Mouse (Mus musculus) B cell, adult 2 months (primary cell): Measurements from ENCODE around the gene Hoxa6.

ENCODE experiments used
- DNase-seq, 2 experiments: peaks; one replicate each; pipeline ENCODE4 v3.0.0; 2022

Hoxa6 gene

GRCm38 (mm10) chr6:52240389-52241000, 32.0 kb upstream of the Hoxa6 start, which contains the start of gene Hoxa10:
Hoxa10 (minus strand) TSS chr6:52240854.
- peak; percentile 85 to 87 for DNase-seq

- no peak for DNase-seq
Observed at GRCm38 (mm10) chr6:52239625-52240388, 31.3 kb upstream of the Hoxa6 start.

GRCm38 (mm10) chr6:52238976-52239375, 30.5 kb upstream of the Hoxa6 start:
- no peak for DNase-seq

- no peak for DNase-seq
Observed at GRCm38 (mm10) chr6:52238155-52238545, 29.6 kb upstream of the Hoxa6 start.

GRCm38 (mm10) chr6:52237346-52238154, 29.0 kb upstream of the Hoxa6 start:
- no peak for DNase-seq

GRCm38 (mm10) chr6:52236806-52237205, 28.3 kb upstream of the Hoxa6 start:
- no peak for DNase-seq

- DNase-seq, result no peak
Observed at GRCm38 (mm10) chr6:52235866-52236265, 27.3 kb upstream of the Hoxa6 start.

- no peak for DNase-seq
Observed at GRCm38 (mm10) chr6:52235267-52235666, 26.7 kb upstream of the Hoxa6 start.

GRCm38 (mm10) chr6:52234428-52235140, 26.1 kb upstream of the Hoxa6 start:
- DNase-seq, result no peak

- peak in 1 of 2 experiments; percentile 64 for DNase-seq
Observed at GRCm38 (mm10) chr6:52233546-52234427, 25.3 kb upstream of the Hoxa6 start.

- no peak for DNase-seq
Observed at GRCm38 (mm10) chr6:52232984-52233545, 24.5 kb upstream of the Hoxa6 start.

- DNase-seq, result no peak
Observed at GRCm38 (mm10) chr6:52232568-52232965, 24.0 kb upstream of the Hoxa6 start.

- no peak for DNase-seq
Observed at GRCm38 (mm10) chr6:52231885-52232567, 23.5 kb upstream of the Hoxa6 start.

- no peak for DNase-seq
Observed at GRCm38 (mm10) chr6:52230516-52231165, 22.1 kb upstream of the Hoxa6 start, which contains the start of gene Hoxa9. Hoxa9 (minus strand) TSS chr6:52231089.

GRCm38 (mm10) chr6:52229558-52230416, 21.3 kb upstream of the Hoxa6 start:
- no peak for DNase-seq

- peak in 1 of 2 experiments; percentile 37 for DNase-seq
Observed at GRCm38 (mm10) chr6:52228475-52229465, 20.2 kb upstream of the Hoxa6 start.

GRCm38 (mm10) chr6:52227470-52228222, 19.1 kb upstream of the Hoxa6 start:
- peak in 1 of 2 experiments; percentile 3 for DNase-seq
